Mouse (Mus musculus): ENCODE results near the gene 1700029H14Rik. TPM values are rescaled to one million over a fixed set of nuclear protein-coding genes. Genes with fewer than 3 reads are reported as not detected.
A peak's percentile ranks its signal among the peaks of the same experiment; 100 is the strongest.

The 1700029H14Rik gene
- polyA plus RNA-seq, 1 experiment from 2014 or later: not detected

GRCm38 (mm10) chr8:13541526-13541925, 20.7 kb downstream of the 1700029H14Rik start:
- H3K9ac ChIP-seq: no peak overlapping the region
- H3K27ac ChIP-seq: no peak overlapping the region
- H3K36me3 ChIP-seq: no peaks in the 10 kb centered on the region
- no peaks in the 10 kb centered on the region for H3K9me3 ChIP-seq
- ATAC-seq (ENCODE audit: insufficient number of reproducible peaks, low FRiP score, low TSS enrichment, low read depth): no peak
- H3K4me3 ChIP-seq: no peak overlapping the region
- H3K4me1 ChIP-seq: peaks cover 6% of the 10 kb centered on the region; the same call in 1 of the 2 replicates
- 55% methylated on average over 5 of the region's 5 CpGs for WGBS
- H3K27me3 ChIP-seq: no peaks in the 10 kb centered on the region
- H3K4me2 ChIP-seq: no peak overlapping the region

DNA sequence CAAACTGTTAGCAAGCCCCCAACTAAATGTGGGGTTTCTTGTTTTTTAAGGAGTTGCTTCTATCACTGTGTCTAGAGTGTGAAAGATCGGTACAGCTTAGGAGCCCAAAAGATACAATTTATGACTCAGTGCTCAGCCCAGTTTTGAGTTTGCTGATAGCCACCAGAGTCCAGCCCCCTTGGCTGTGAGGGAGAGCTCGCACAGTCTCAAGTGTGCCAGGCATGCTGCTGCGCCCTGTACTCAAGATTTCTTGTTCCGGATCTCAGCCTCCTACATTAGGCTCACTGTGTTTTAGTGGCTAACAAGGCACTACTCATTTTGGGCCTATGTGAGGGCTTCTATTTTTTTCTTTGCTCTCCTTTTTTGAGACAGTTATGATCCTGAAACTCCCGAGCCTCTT, 22.1 kb downstream of the 1700029H14Rik start:
- no peak for ATAC-seq (ENCODE audit: insufficient number of reproducible peaks, low FRiP score, low TSS enrichment, low read depth)
- H3K27me3 ChIP-seq: no peaks in the 10 kb centered on the region
- no peak overlapping the region for H3K27ac ChIP-seq
- H3K36me3 ChIP-seq: no peaks in the 10 kb centered on the region
- no peak overlapping the region for H3K9ac ChIP-seq
- no peaks in the 10 kb centered on the region for H3K9me3 ChIP-seq
- no peak overlapping the region for H3K4me2 ChIP-seq
- H3K4me1 ChIP-seq: peaks cover 6% of the 10 kb centered on the region; the same call in 1 of the 2 replicates
- 77% methylated on average over 5 of the region's 5 CpGs for WGBS
- no peak overlapping the region for H3K4me3 ChIP-seq

- Histone ChIP-seq H3K4me3 (no peak overlapping the region), H3K36me3 (no peaks in the 10 kb centered on the region), H3K4me1 (peaks cover 6% of the 10 kb centered on the region; the same call in 1 of the 2 replicates), H3K27me3 (no peaks in the 10 kb centered on the region), H3K9ac (no peak overlapping the region), H3K4me2 (0 out of 2 replicates have a peak overlapping the region, but pooled peaks have one; percentile 2), H3K27ac (peak overlapping the region; percentile 54; the same call in 1 of the 2 replicates), H3K9me3 (no peaks in the 10 kb centered on the region)
- WGBS: 51% methylated on average over 6 of the region's 6 CpGs
- peak; percentile 87 for ATAC-seq (ENCODE audit: insufficient number of reproducible peaks, low FRiP score, low TSS enrichment, low read depth)
Measured at GRCm38 (mm10) chr8:13538821-13539220, 23.4 kb downstream of the 1700029H14Rik start.

- no peaks in the 10 kb centered on the region for H3K36me3 ChIP-seq
- H3K9ac ChIP-seq: no peak overlapping the region
- no peak overlapping the region for H3K4me3 ChIP-seq
- no peaks in the 10 kb centered on the region for H3K9me3 ChIP-seq
- no peaks in the 10 kb centered on the region for H3K27me3 ChIP-seq
- no peak overlapping the region for H3K27ac ChIP-seq
- H3K4me2 ChIP-seq: no peak overlapping the region
- peaks cover 11% of the 10 kb centered on the region; the same call in 1 of the 2 replicates for H3K4me1 ChIP-seq
- 61% methylated on average over 2 of the region's 2 CpGs for WGBS
- no peak for ATAC-seq (ENCODE audit: insufficient number of reproducible peaks, low FRiP score, low TSS enrichment, low read depth)
Measured at GRCm38 (mm10) chr8:13537102-13537501, 25.2 kb downstream of the 1700029H14Rik start.

- Histone ChIP-seq H3K27ac (no peak overlapping the region), H3K36me3 (no peaks in the 10 kb centered on the region), H3K4me3 (no peak overlapping the region), H3K9ac (no peak overlapping the region), H3K9me3 (no peaks in the 10 kb centered on the region), H3K4me2 (no peak overlapping the region), H3K4me1 (peaks cover 39% of the 10 kb centered on the region), H3K27me3 (no peaks in the 10 kb centered on the region)
- WGBS: 59% methylated on average over 8 of the region's 8 CpGs
- no peak for ATAC-seq (ENCODE audit: insufficient number of reproducible peaks, low FRiP score, low TSS enrichment, low read depth)
Measured at GRCm38 (mm10) chr8:13533123-13533522, 29.1 kb downstream of the 1700029H14Rik start.

GRCm38 (mm10) chr8:13531602-13532171, 30.6 kb downstream of the 1700029H14Rik start:
- Histone ChIP-seq H3K4me1 (peaks cover 37% of the 10 kb centered on the region), H3K9me3 (no peaks in the 10 kb centered on the region), H3K36me3 (no peaks in the 10 kb centered on the region), H3K4me2 (no peak overlapping the region), H3K27ac (peak overlapping the region; percentile 67), H3K9ac (no peak overlapping the region), H3K27me3 (no peaks in the 10 kb centered on the region), H3K4me3 (no peak overlapping the region)
- ATAC-seq (ENCODE audit: insufficient number of reproducible peaks, low FRiP score, low TSS enrichment, low read depth): no peak
- 61% methylated on average over 9 of the region's 9 CpGs for WGBS

- Histone ChIP-seq H3K4me1 (peaks cover 37% of the 10 kb centered on the region), H3K9ac (no peak overlapping the region), H3K4me3 (no peak overlapping the region), H3K36me3 (no peaks in the 10 kb centered on the region), H3K27ac (peak overlapping the region; percentile 67), H3K4me2 (no peak overlapping the region), H3K9me3 (no peaks in the 10 kb centered on the region), H3K27me3 (no peaks in the 10 kb centered on the region)
- WGBS: 27% methylated on average over 5 of the region's 5 CpGs
- 0 out of 2 replicates have a peak, but pooled peaks have one; percentile 33 for ATAC-seq (ENCODE audit: insufficient number of reproducible peaks, low FRiP score, low TSS enrichment, low read depth)
Measured at GRCm38 (mm10) chr8:13530941-13531340, 31.3 kb downstream of the 1700029H14Rik start.

- Histone ChIP-seq H3K4me1 (peaks cover 37% of the 10 kb centered on the region), H3K9me3 (no peaks in the 10 kb centered on the region), H3K4me2 (no peak overlapping the region), H3K36me3 (no peaks in the 10 kb centered on the region), H3K4me3 (no peak overlapping the region), H3K27me3 (no peaks in the 10 kb centered on the region), H3K9ac (no peak overlapping the region), H3K27ac (peak overlapping the region; percentile 67)
- WGBS: 65% methylated on average over 3 of the region's 3 CpGs
- peak; percentile 49; the same call in 1 of the 2 replicates for ATAC-seq (ENCODE audit: insufficient number of reproducible peaks, low FRiP score, low TSS enrichment, low read depth)
Measured at GRCm38 (mm10) chr8:13530401-13530800, 31.9 kb downstream of the 1700029H14Rik start.

DNA sequence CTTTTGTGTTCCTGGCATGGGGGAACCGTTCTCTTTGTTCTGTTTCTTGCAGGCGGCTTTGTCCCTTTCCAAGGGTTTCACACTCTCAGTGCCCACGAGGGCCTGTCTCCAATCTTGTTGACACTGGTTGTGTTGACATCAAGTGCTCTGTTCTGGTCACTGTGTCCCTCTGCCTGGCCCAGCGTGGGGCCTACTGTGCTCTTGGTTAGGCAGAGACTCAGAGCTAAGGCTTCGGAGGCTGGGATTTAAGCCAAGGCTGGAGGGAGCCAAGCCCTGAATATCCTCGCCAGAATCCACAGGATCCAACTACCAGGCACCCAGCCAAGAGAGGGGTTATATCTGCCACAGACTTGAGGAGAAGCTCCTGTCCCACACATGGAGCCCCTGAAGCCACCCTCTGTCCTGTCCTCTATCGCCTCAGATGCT, 32.4 kb downstream of the 1700029H14Rik start:
- H3K4me2 ChIP-seq: no peak overlapping the region
- peaks cover 37% of the 10 kb centered on the region for H3K4me1 ChIP-seq
- H3K36me3 ChIP-seq: no peaks in the 10 kb centered on the region
- no peaks in the 10 kb centered on the region for H3K9me3 ChIP-seq
- no peak overlapping the region for H3K4me3 ChIP-seq
- H3K27me3 ChIP-seq: no peaks in the 10 kb centered on the region
- WGBS: 47% methylated on average over 7 of the region's 7 CpGs
- no peak overlapping the region for H3K9ac ChIP-seq
- no peak for ATAC-seq (ENCODE audit: insufficient number of reproducible peaks, low FRiP score, low TSS enrichment, low read depth)
- H3K27ac ChIP-seq: peak overlapping the region; percentile 67

GRCm38 (mm10) chr8:13529011-13529840, 33.0 kb downstream of the 1700029H14Rik start:
- ATAC-seq (ENCODE audit: insufficient number of reproducible peaks, low FRiP score, low TSS enrichment, low read depth): 0 out of 2 replicates have a peak, but pooled peaks have one; percentile 42
- Histone ChIP-seq H3K4me1 (peaks cover 37% of the 10 kb centered on the region), H3K27me3 (no peaks in the 10 kb centered on the region), H3K4me3 (no peak overlapping the region), H3K36me3 (no peaks in the 10 kb centered on the region), H3K9me3 (no peaks in the 10 kb centered on the region), H3K27ac (peak overlapping the region; percentile 67), H3K4me2 (no peak overlapping the region), H3K9ac (no peak overlapping the region)
- 48% methylated on average over 15 of the region's 15 CpGs for WGBS

GRCm38 (mm10) chr8:13521392-13521791, 40.9 kb downstream of the 1700029H14Rik start:
- no peaks in the 10 kb centered on the region for H3K36me3 ChIP-seq
- H3K27ac ChIP-seq: no peak overlapping the region
- H3K4me2 ChIP-seq: 0 out of 2 replicates have a peak overlapping the region, but pooled peaks have one; percentile 14
- H3K9ac ChIP-seq: no peak overlapping the region
- no peak for ATAC-seq (ENCODE audit: insufficient number of reproducible peaks, low FRiP score, low TSS enrichment, low read depth)
- no peak overlapping the region for H3K4me3 ChIP-seq
- peaks cover 17% of the 10 kb centered on the region for H3K4me1 ChIP-seq
- H3K9me3 ChIP-seq: no peaks in the 10 kb centered on the region
- WGBS: 32% methylated on average over 7 of the region's 7 CpGs
- no peaks in the 10 kb centered on the region; the same call in 1 of the 2 replicates for H3K27me3 ChIP-seq

- no peak for ATAC-seq (ENCODE audit: insufficient number of reproducible peaks, low FRiP score, low TSS enrichment, low read depth)
Measured at GRCm38 (mm10) chr8:13520349-13520748, 41.9 kb downstream of the 1700029H14Rik start.

More at GRCm38 (mm10) chr8:13520349-13520748, 41.9 kb downstream of the 1700029H14Rik start:
- H3K4me3 ChIP-seq: no peak overlapping the region
- H3K36me3 ChIP-seq: no peaks in the 10 kb centered on the region
- H3K9ac ChIP-seq: no peak overlapping the region
- H3K4me2 ChIP-seq: no peak overlapping the region
- H3K9me3 ChIP-seq: no peaks in the 10 kb centered on the region
- no peaks in the 10 kb centered on the region; the same call in 1 of the 2 replicates for H3K27me3 ChIP-seq
- WGBS: 47% methylated on average over 6 of the region's 6 CpGs
- peaks cover 27% of the 10 kb centered on the region for H3K4me1 ChIP-seq
- no peak overlapping the region for H3K27ac ChIP-seq

Measured in limb, embryonic 15.5 days (tissue).